ENCODE assay signal across 8 mouse cellular contexts in the genomic region with DNA sequence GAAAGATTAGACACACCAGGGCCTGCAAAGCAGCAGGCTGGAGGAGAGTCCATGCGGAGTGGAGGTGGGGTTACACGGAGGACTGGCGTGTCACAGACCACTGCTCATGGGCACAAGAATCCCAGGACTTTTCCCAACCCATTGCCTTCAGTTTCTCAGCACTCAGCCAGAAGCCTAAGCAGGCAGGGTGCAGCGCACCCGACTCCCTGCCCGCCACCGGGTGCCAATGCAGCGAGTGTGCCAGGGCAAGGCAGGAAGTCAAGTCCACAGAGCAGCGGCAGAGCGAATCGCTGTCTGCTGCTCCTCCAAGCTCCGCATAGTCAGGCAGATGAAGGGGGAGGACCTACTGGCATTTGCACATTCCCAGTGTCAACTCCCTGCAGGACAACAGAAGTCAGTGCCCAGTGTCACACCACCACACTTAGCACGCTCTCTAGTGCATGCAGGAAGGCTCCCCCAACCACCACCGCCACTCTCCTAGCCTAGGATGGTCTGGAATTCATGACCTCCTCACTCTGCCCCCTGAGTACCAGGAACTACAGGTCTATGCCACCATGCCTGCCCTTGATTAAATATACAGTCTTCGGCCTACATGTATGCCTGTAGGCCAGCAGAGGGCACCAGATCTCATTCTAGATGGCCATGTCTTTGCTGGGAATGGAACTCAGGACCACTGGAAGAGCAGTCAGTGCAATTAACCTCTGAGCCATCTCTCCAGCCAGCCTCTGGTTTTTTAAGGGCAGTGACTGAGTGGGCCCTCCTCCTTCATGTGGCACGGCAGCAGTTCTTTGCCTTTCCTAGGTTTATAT. TPM values are rescaled to one million over a fixed set of nuclear protein-coding genes. Genes with fewer than 3 reads are reported as not detected.
DNase-seq lines count a peak whose midpoint lies in the region; ATAC-seq and TF ChIP-seq lines count a peak whose summit lies in the region.

No protein-coding gene starts in this region.

- no peak for TF ChIP-seq POLR2A in small intestine, adult 2 months (IDR thresholded peaks at IDR 0.05; ENCODE audit: low read depth, low read length)

- TF ChIP-seq CTCF in lung, embryonic 14.5 days (IDR thresholded peaks at IDR 0.05; ENCODE audit: low read depth) = peak; percentile 84
- peak; percentile 65; the same call in 1 of the 2 replicates for TF ChIP-seq CTCF in small intestine, adult 2 months (IDR thresholded peaks at IDR 0.05; ENCODE audit: extremely low read depth, insufficient read length, insufficient replicate concordance, low read depth, low read length)

- peak; percentile 31 to 57 for DNase-seq in adrenal gland, adult 18-20 months (ENCODE audit: low spot score in 2 of 2)
- DNase-seq in adrenal gland, postnatal 4 days (ENCODE audit: low spot score in 2 of 2) = no peak
- peak; percentile 28 to 31 for DNase-seq in right cerebral cortex, adult 2 months (ENCODE audit: low spot score in 2 of 2)
- DNase-seq in right cerebral cortex, postnatal 25 days = no peak
- DNase-seq in hindbrain, embryonic 11.5 days (ENCODE audit: low spot score) = peak; percentile 73
- DNase-seq in lung, embryonic 14.5 days = peak; percentile 78

- no peak overlapping the region for H3K27ac ChIP-seq in hindbrain, embryonic 11.5 days (ENCODE audit: low read depth, low read length)
- no peak overlapping the region for H3K27ac ChIP-seq in lung, embryonic 14.5 days (ENCODE audit: low read depth)
- no peak overlapping the region for H3K27ac ChIP-seq in small intestine, adult 2 months (ENCODE audit: insufficient read depth, low read depth, low read length)

- 48% methylated on average over 16 of the region's 16 CpGs for WGBS in hindbrain, embryonic 11.5 days
- WGBS in lung, embryonic 14.5 days = 43% methylated on average over 16 of the region's 16 CpGs
- 50% methylated on average over 16 of the region's 16 CpGs for WGBS in small intestine, adult 2 months

- no peak overlapping the region for H3K4me2 ChIP-seq in hindbrain, embryonic 11.5 days (replicated peaks; ENCODE audit: low read depth, low read length)
- no peak overlapping the region for H3K4me2 ChIP-seq in lung, embryonic 14.5 days

- H3K9ac ChIP-seq in hindbrain, embryonic 11.5 days (ENCODE audit: low read depth, low read length) = no peak overlapping the region
- no peak overlapping the region for H3K9ac ChIP-seq in lung, embryonic 14.5 days

- H3K4me1 ChIP-seq in hindbrain, embryonic 11.5 days (replicated peaks; ENCODE audit: control insufficient read depth, insufficient read depth, low read length) = no peaks in the 10 kb centered on the region
- H3K4me1 ChIP-seq in lung, embryonic 14.5 days (ENCODE audit: insufficient read depth) = no peaks in the 10 kb centered on the region
- H3K4me1 ChIP-seq in small intestine, adult 2 months (ENCODE audit: control insufficient read depth, insufficient read depth, insufficient read length, low read length) = no peaks in the 10 kb centered on the region

- H3K36me3 ChIP-seq in hindbrain, embryonic 11.5 days (ENCODE audit: control insufficient read depth, insufficient read depth, low read length) = no peaks in the 10 kb centered on the region
- H3K36me3 ChIP-seq in lung, embryonic 14.5 days (ENCODE audit: insufficient read depth) = no peaks in the 10 kb centered on the region
- H3K36me3 ChIP-seq in small intestine, adult 2 months (ENCODE audit: control insufficient read depth, insufficient read depth, low read length) = no peaks in the 10 kb centered on the region

- H3K9me3 ChIP-seq in hindbrain, embryonic 11.5 days (ENCODE audit: control insufficient read depth, low read length) = no peaks in the 10 kb centered on the region
- no peaks in the 10 kb centered on the region for H3K9me3 ChIP-seq in lung, embryonic 14.5 days (ENCODE audit: low read depth, low read length)

- ATAC-seq in common myeloid progenitor, adult 5-6 weeks (replicated peaks; ENCODE audit: low read depth, poor library complexity, severe bottlenecking) = peak; percentile 84
- ATAC-seq in hindbrain, embryonic 11.5 days (ENCODE audit: low FRiP score) = peak; percentile 10; the same call in 1 of the 2 replicates
- ATAC-seq in lung, embryonic 14.5 days (ENCODE audit: insufficient read depth) = no peak

- H3K4me3 ChIP-seq in hindbrain, embryonic 11.5 days (ENCODE audit: low read depth, low read length) = no peak overlapping the region
- H3K4me3 ChIP-seq in lung, embryonic 14.5 days (ENCODE audit: low read depth, low read length) = no peak overlapping the region
- no peak overlapping the region for H3K4me3 ChIP-seq in small intestine, adult 2 months (ENCODE audit: low read depth, low read length)

- H3K27me3 ChIP-seq in hindbrain, embryonic 11.5 days (ENCODE audit: control insufficient read depth, insufficient read depth, low read length) = peaks cover 3% of the 10 kb centered on the region; the same call in 1 of the 2 replicates
- H3K27me3 ChIP-seq in lung, embryonic 14.5 days (ENCODE audit: insufficient read depth, low read length) = no peaks in the 10 kb centered on the region
- no peaks in the 10 kb centered on the region for H3K27me3 ChIP-seq in small intestine, adult 2 months (ENCODE audit: control insufficient read depth, insufficient read depth, low read length)

RNA-seq across cellular contexts. Expression of gene Card14, which starts 2.5 kb away (rescaled TPM):
- total RNA-seq in adrenal gland, adult 18-20 months (2021) = under 1 TPM in 1 of 2 experiments, not detected in 1; 0.19 TPM
- total RNA-seq in adrenal gland, postnatal 4 days (2021) = under 1 TPM; 0.48 to 0.90 TPM
- not detected in 2 replicates for total RNA-seq in common myeloid progenitor, adult 5-6 weeks (2017)
- polyA plus RNA-seq in hindbrain, embryonic 11.5 days (2014; fragmentation: Nextera tagmentation; extraction: Ambion mirVana) = not detected in 2 replicates
- not detected in 2 replicates for polyA plus RNA-seq in lung, embryonic 14.5 days (2014; fragmentation: Nextera tagmentation; extraction: Ambion mirVana)
- polyA plus RNA-seq in small intestine, adult 2 months (2012; rRNA removed) = 3.5 and 7.1 TPM in 2 replicates

RNA-seq across cellular contexts. Expression of gene Eif4a3, which starts 5.2 kb away (rescaled TPM):
- total RNA-seq in adrenal gland, adult 18-20 months (2021) = 100 to 1,000 TPM; 130 to 134 TPM
- total RNA-seq in adrenal gland, postnatal 4 days (2021) = 100 to 1,000 TPM; 172 TPM
- 212 and 226 TPM in 2 replicates for total RNA-seq in common myeloid progenitor, adult 5-6 weeks (2017)
- polyA plus RNA-seq in hindbrain, embryonic 11.5 days (2014; fragmentation: Nextera tagmentation; extraction: Ambion mirVana) = 378 and 385 TPM in 2 replicates
- 419 and 428 TPM in 2 replicates for polyA plus RNA-seq in lung, embryonic 14.5 days (2014; fragmentation: Nextera tagmentation; extraction: Ambion mirVana)
- 27.7 and 56.5 TPM in 2 replicates for polyA plus RNA-seq in small intestine, adult 2 months (2012; rRNA removed)

RNA-seq across cellular contexts. Expression of gene Gaa, which starts 37.4 kb away (rescaled TPM):
- 100 to 1,000 TPM; 106 to 107 TPM for total RNA-seq in adrenal gland, adult 18-20 months (2021)
- 10 to 100 TPM; 87.5 to 87.7 TPM for total RNA-seq in adrenal gland, postnatal 4 days (2021)
- total RNA-seq in common myeloid progenitor, adult 5-6 weeks (2017) = 19.6 and 33.4 TPM in 2 replicates
- polyA plus RNA-seq in hindbrain, embryonic 11.5 days (2014; fragmentation: Nextera tagmentation; extraction: Ambion mirVana) = 12.6 and 15.3 TPM in 2 replicates
- polyA plus RNA-seq in lung, embryonic 14.5 days (2014; fragmentation: Nextera tagmentation; extraction: Ambion mirVana) = 56.0 and 58.8 TPM in 2 replicates
- 35.8 TPM in 2 replicates for polyA plus RNA-seq in small intestine, adult 2 months (2012; rRNA removed)

RNA-seq across cellular contexts. Expression of gene Sgsh, which starts 50.2 kb away (rescaled TPM):
- total RNA-seq in adrenal gland, adult 18-20 months (2021) = 10 to 100 TPM; 11.5 to 17.0 TPM
- total RNA-seq in adrenal gland, postnatal 4 days (2021) = 10 to 100 TPM; 18.3 to 20.9 TPM
- 4.3 and 6.7 TPM in 2 replicates for total RNA-seq in common myeloid progenitor, adult 5-6 weeks (2017)
- 4.4 and 6.0 TPM in 2 replicates for polyA plus RNA-seq in hindbrain, embryonic 11.5 days (2014; fragmentation: Nextera tagmentation; extraction: Ambion mirVana)
- 7.6 and 9.5 TPM in 2 replicates for polyA plus RNA-seq in lung, embryonic 14.5 days (2014; fragmentation: Nextera tagmentation; extraction: Ambion mirVana)
- 12.6 and 19.2 TPM in 2 replicates for polyA plus RNA-seq in small intestine, adult 2 months (2012; rRNA removed)

RNA-seq across cellular contexts. Expression of gene Slc26a11, which starts 50.2 kb away (rescaled TPM):
- 1 to 10 TPM; 4.8 to 4.9 TPM for total RNA-seq in adrenal gland, adult 18-20 months (2021)
- total RNA-seq in adrenal gland, postnatal 4 days (2021) = 10 to 100 TPM; 10.9 to 11.2 TPM
- total RNA-seq in common myeloid progenitor, adult 5-6 weeks (2017) = 0.44 and 1.4 TPM in 2 replicates
- 3.3 and 3.8 TPM in 2 replicates for polyA plus RNA-seq in hindbrain, embryonic 11.5 days (2014; fragmentation: Nextera tagmentation; extraction: Ambion mirVana)
- polyA plus RNA-seq in lung, embryonic 14.5 days (2014; fragmentation: Nextera tagmentation; extraction: Ambion mirVana) = 9.1 and 9.3 TPM in 2 replicates
- polyA plus RNA-seq in small intestine, adult 2 months (2012; rRNA removed) = 9.7 and 17.3 TPM in 2 replicates

Comparison
In these comparisons a context has a peak if more than half of its experiments do, and no peak if none do; other contexts are left out.
1. DNase-seq: peak in adrenal gland, adult 18-20 months (2 of 2), right cerebral cortex, adult 2 months (2 of 2), hindbrain, embryonic 11.5 days (single experiment) and lung, embryonic 14.5 days (single experiment); none in adrenal gland, postnatal 4 days (0 of 2) and right cerebral cortex, postnatal 25 days (single experiment).